Mouse (Mus musculus): Measurements from ENCODE around the gene Fbxo21.
A peak's percentile ranks its signal among the peaks of the same experiment; 100 is the strongest.

Fbxo21 gene

GRCm38 (mm10) chr5:118025880-118026279 lies 49.4 kb downstream of the Fbxo21 start:
- no peak for DNase-seq

- no peak for DNase-seq
These were observed 49.8 kb downstream of the Fbxo21 start for GRCm38 (mm10) chr5:118026343-118026742.

GRCm38 (mm10) chr5:118027101-118027697 lies 50.7 kb downstream of the Fbxo21 start:
- no peak for DNase-seq

GRCm38 (mm10) chr5:118027698-118028190 lies 51.2 kb downstream of the Fbxo21 start, which contains the start of gene Tesc:
Tesc (plus strand) TSS chr5:118027743.
- DNase-seq: no peak

GRCm38 (mm10) chr5:118028191-118029034 lies 51.9 kb downstream of the Fbxo21 start:
- DNase-seq: peak in 1 of 2 experiments; percentile 70

GRCm38 (mm10) chr5:118029035-118029408 lies 52.5 kb downstream of the Fbxo21 start:
- no peak for DNase-seq

GRCm38 (mm10) chr5:118029420-118029819 lies 52.9 kb downstream of the Fbxo21 start:
- no peak for DNase-seq

- DNase-seq: no peak
These were observed 53.6 kb downstream of the Fbxo21 start for GRCm38 (mm10) chr5:118030022-118030675.

- no peak for DNase-seq
These were observed 54.5 kb downstream of the Fbxo21 start for GRCm38 (mm10) chr5:118031059-118031458.

GRCm38 (mm10) chr5:118031508-118031907 lies 55.0 kb downstream of the Fbxo21 start:
- no peak for DNase-seq

GRCm38 (mm10) chr5:118033328-118033727 lies 56.8 kb downstream of the Fbxo21 start:
- DNase-seq: no peak

- DNase-seq: no peak
These were observed 57.2 kb downstream of the Fbxo21 start for GRCm38 (mm10) chr5:118033740-118034139.

- no peak for DNase-seq
These were observed 58.1 kb downstream of the Fbxo21 start for GRCm38 (mm10) chr5:118034632-118035031.

GRCm38 (mm10) chr5:118035786-118036185 lies 59.3 kb downstream of the Fbxo21 start:
- no peak for DNase-seq

- no peak for DNase-seq
These were observed 60.6 kb downstream of the Fbxo21 start for GRCm38 (mm10) chr5:118036888-118037797.

GRCm38 (mm10) chr5:118037798-118038484 lies 61.4 kb downstream of the Fbxo21 start:
- peak; percentile 37 to 69 for DNase-seq

GRCm38 (mm10) chr5:118039241-118039668 lies 62.7 kb downstream of the Fbxo21 start:
- no peak for DNase-seq

- DNase-seq: no peak
These were observed 66.1 kb downstream of the Fbxo21 start for GRCm38 (mm10) chr5:118042599-118042998.

- DNase-seq: no peak
These were observed 67.2 kb downstream of the Fbxo21 start for GRCm38 (mm10) chr5:118043761-118044160.

- DNase-seq: no peak
These were observed 68.4 kb downstream of the Fbxo21 start for GRCm38 (mm10) chr5:118044907-118045306.

GRCm38 (mm10) chr5:118045385-118045784 lies 68.9 kb downstream of the Fbxo21 start:
- DNase-seq: no peak

Measured in kidney, postnatal 25 days (tissue).